Mouse (Mus musculus): ENCODE measurements at regions not wholly inside any gene's neighbourhood (a gene's known extent, or its start where the extent isn't known, plus 50 kb on each side); places are given as distances from the start of the nearest gene placed in this dataset.

DNA sequence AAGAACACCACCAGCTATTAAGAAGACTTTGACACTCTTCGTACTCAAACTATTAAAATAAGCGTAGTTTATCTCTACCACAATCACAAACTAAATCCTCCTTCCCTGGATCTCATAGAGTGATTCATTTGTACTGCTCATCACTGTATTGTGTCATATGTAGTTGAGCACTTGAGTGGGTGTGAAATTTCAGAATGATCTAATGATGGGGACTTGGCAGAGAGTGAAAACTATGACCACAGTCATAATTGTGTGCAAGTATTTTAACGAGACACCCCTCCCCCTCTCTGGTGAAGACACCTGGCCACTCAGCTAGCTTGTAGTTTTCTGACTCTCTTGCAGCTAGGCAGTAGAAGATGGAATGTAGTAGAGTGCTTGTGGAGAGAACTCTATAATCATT lies 80.2 kb upstream of the Cxcr4 start:
- WGBS, result 89% methylated on average over 3 of the region's 3 CpGs
- Histone ChIP-seq H3K4me2 (replicated peaks) (no peak overlapping the region), H3K27ac (no peak overlapping the region), H3K9ac (no peak overlapping the region), H3K4me3 (replicated peaks; ENCODE audit: low read length) (no peak overlapping the region), H3K9me3 (ENCODE audit: control insufficient read depth, low read length) (no peaks in the 10 kb centered on the region), H3K4me1 (replicated peaks; ENCODE audit: control insufficient read depth, insufficient read depth, low read length) (peaks cover 12% of the 10 kb centered on the region; the same call in 1 of the 2 replicates), H3K27me3 (ENCODE audit: control insufficient read depth, insufficient read depth, low read length) (no peaks in the 10 kb centered on the region), H3K36me3 (replicated peaks; ENCODE audit: control insufficient read depth, insufficient read depth) (no peaks in the 10 kb centered on the region)
- ATAC-seq (ENCODE audit: low FRiP score) (no peak), DNase-seq (ENCODE audit: low spot score) (no peak)

DNA sequence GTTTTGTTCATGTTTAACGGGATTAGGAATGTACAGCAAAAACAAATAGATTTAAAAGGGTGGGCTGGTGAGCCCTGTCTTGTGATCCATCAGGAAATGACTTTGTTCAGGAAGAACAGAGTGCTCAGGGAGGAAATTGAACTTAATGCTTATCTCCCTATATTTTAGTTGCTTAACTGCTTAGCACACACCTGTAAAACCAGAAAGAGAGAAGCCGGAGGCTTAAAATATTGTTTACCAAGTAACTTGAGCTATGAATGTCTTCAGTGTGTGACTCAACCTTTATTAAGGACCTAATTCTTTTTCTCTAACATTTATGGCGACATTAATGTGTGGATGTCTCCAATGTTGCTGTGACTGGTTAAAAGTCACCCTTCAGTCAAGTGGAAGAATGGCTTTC lies 79.4 kb upstream of the Cxcr4 start:
- H3K4me3 ChIP-seq (replicated peaks; ENCODE audit: low read length), result no peak overlapping the region
- ATAC-seq (ENCODE audit: low FRiP score) (no peak), DNase-seq (ENCODE audit: low spot score) (no peak)
- H3K27me3 ChIP-seq (ENCODE audit: control insufficient read depth, insufficient read depth, low read length), result no peaks in the 10 kb centered on the region
- no peak overlapping the region for H3K27ac ChIP-seq
- 91% methylated on average over 3 of the region's 3 CpGs for WGBS
- H3K9ac ChIP-seq, result no peak overlapping the region
- H3K9me3 ChIP-seq (ENCODE audit: control insufficient read depth, low read length), result no peaks in the 10 kb centered on the region
- peaks cover 12% of the 10 kb centered on the region; the same call in 1 of the 2 replicates for H3K4me1 ChIP-seq (replicated peaks; ENCODE audit: control insufficient read depth, insufficient read depth, low read length)
- H3K36me3 ChIP-seq (replicated peaks; ENCODE audit: control insufficient read depth, insufficient read depth), result no peaks in the 10 kb centered on the region
- H3K4me2 ChIP-seq (replicated peaks), result no peak overlapping the region

DNA sequence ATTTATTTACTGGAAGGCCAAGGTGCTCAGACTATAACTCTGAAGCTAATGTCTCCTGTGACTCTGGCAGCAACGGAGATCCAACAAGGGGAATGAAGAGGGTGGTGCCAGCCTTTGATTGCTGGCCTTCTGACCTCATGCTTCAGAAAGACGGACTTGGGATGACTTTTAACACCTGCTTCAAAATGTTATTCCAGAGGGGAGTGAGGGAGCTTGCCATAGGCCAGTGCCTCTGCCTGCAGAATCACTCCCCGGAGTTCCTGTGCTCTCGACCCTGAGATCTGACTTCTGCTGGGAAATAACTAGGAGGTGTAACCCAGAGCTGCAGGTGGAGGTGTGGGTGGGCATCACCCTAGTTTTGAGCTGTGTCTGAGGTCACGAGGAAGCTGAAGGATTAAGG lies 78.9 kb upstream of the Cxcr4 start:
- H3K9ac ChIP-seq, result no peak overlapping the region
- peaks cover 12% of the 10 kb centered on the region; the same call in 1 of the 2 replicates for H3K4me1 ChIP-seq (replicated peaks; ENCODE audit: control insufficient read depth, insufficient read depth, low read length)
- no peak for ATAC-seq (ENCODE audit: low FRiP score)
- no peaks in the 10 kb centered on the region for H3K27me3 ChIP-seq (ENCODE audit: control insufficient read depth, insufficient read depth, low read length)
- no peak overlapping the region for H3K27ac ChIP-seq
- 74% methylated on average over 5 of the region's 5 CpGs for WGBS
- H3K9me3 ChIP-seq (ENCODE audit: control insufficient read depth, low read length), result 0 out of 2 replicates have a peak, but pooled peaks cover 3% of the 10 kb centered on the region
- no peak overlapping the region for H3K4me3 ChIP-seq (replicated peaks; ENCODE audit: low read length)
- no peak overlapping the region for H3K4me2 ChIP-seq (replicated peaks)
- no peak for DNase-seq (ENCODE audit: low spot score)
- H3K36me3 ChIP-seq (replicated peaks; ENCODE audit: control insufficient read depth, insufficient read depth), result no peaks in the 10 kb centered on the region

DNA sequence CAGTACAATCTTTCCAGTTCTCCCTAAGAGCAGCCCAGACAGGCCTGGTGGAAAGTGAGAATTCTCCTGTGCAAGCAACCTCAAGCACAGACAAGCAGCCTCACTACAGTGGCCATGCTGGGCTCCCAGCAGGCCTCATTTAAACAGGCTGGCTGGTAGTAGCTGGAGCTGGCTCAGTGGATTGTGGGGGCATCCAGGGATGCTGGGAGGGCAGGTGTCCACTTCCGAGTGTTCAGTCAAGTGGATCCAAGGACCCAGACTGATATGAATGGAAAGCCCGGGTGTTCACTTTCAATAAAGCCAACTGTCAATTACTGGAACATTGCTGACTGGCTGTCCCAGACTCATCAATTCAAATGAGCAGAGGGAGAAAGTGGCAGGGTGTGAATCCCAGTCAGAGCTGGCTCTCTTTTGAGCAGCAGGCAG lies 77.2 kb upstream of the Cxcr4 start:
- Histone ChIP-seq H3K4me1 (replicated peaks; ENCODE audit: control insufficient read depth, insufficient read depth, low read length) (peaks cover 12% of the 10 kb centered on the region; the same call in 1 of the 2 replicates), H3K27ac (peak overlapping the region; percentile 49; the same call in 1 of the 2 replicates), H3K4me2 (replicated peaks) (no peak overlapping the region), H3K9ac (no peak overlapping the region), H3K4me3 (replicated peaks; ENCODE audit: low read length) (no peak overlapping the region), H3K9me3 (ENCODE audit: control insufficient read depth, low read length) (0 out of 2 replicates have a peak, but pooled peaks cover 3% of the 10 kb centered on the region), H3K27me3 (ENCODE audit: control insufficient read depth, insufficient read depth, low read length) (no peaks in the 10 kb centered on the region), H3K36me3 (replicated peaks; ENCODE audit: control insufficient read depth, insufficient read depth) (no peaks in the 10 kb centered on the region)
- 7% methylated on average over 2 of the region's 2 CpGs for WGBS
- ATAC-seq (ENCODE audit: low FRiP score) (peak; percentile 46; the same call in 1 of the 2 replicates), DNase-seq (ENCODE audit: low spot score) (no peak)

DNA sequence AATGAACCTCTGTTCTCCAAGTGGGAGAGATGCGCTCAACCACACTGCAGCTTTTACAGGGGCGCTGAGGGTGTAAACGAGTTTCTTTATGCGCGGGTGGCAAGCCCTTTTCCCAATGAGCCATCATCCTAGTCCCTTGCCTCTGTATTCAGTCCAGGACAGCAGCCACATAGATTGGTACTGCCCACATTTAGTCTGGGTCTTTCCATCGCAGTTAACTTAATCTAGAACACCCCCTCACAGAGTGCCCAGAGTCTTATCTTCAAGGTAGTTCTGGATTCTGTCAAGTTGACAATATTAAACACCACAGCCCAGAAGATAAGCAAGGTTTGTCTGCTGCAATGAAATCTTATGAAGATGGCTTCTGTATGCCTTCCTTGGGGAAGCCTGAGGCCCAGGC lies 76.6 kb upstream of the Cxcr4 start:
- no peak overlapping the region for H3K4me2 ChIP-seq (replicated peaks)
- WGBS, result 73% methylated on average over 6 of the region's 6 CpGs
- H3K9ac ChIP-seq, result no peak overlapping the region
- no peak for ATAC-seq (ENCODE audit: low FRiP score)
- H3K9me3 ChIP-seq (ENCODE audit: control insufficient read depth, low read length), result 0 out of 2 replicates have a peak, but pooled peaks cover 3% of the 10 kb centered on the region
- peak overlapping the region; percentile 49; the same call in 1 of the 2 replicates for H3K27ac ChIP-seq
- no peak overlapping the region for H3K4me3 ChIP-seq (replicated peaks; ENCODE audit: low read length)
- H3K27me3 ChIP-seq (ENCODE audit: control insufficient read depth, insufficient read depth, low read length), result no peaks in the 10 kb centered on the region
- H3K36me3 ChIP-seq (replicated peaks; ENCODE audit: control insufficient read depth, insufficient read depth), result no peaks in the 10 kb centered on the region
- DNase-seq (ENCODE audit: low spot score), result no peak
- H3K4me1 ChIP-seq (replicated peaks; ENCODE audit: control insufficient read depth, insufficient read depth, low read length), result peaks cover 12% of the 10 kb centered on the region; the same call in 1 of the 2 replicates

DNA sequence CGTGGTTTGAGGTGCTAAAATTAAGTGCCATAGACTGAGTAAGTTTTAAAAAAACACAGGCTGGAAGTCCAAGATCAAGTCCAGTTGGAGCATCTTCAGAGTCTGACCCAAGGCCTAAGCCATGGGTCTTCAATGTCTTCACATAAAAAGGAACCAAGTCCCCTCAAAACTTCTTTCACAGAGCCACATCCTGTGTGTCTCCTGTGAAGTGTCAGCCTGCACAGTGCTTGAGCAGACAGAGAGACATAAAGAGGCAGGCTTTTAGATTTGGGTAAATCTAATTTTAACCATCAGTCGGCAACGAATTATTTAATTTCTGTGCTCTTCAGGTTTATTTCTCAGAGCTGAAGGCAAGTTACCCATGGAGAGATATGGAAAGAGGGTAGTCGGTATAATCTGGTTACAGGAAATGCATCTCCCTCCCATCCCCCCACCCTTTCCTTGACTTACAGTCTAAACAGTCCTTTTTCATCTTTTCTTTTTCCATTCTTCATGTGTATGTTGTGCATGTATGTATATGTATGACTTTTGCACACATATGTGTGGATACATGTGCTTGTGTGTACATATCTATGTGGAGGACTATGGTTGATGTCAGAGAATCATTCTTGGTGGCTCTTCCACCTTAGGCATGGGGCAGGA lies 75.1 kb upstream of the Cxcr4 start:
- no peak for ATAC-seq (ENCODE audit: low FRiP score)
- Histone ChIP-seq H3K4me2 (replicated peaks) (no peak overlapping the region), H3K9ac (no peak overlapping the region), H3K9me3 (ENCODE audit: control insufficient read depth, low read length) (0 out of 2 replicates have a peak, but pooled peaks cover 3% of the 10 kb centered on the region), H3K4me1 (replicated peaks; ENCODE audit: control insufficient read depth, insufficient read depth, low read length) (peaks cover 12% of the 10 kb centered on the region; the same call in 1 of the 2 replicates), H3K36me3 (replicated peaks; ENCODE audit: control insufficient read depth, insufficient read depth) (no peaks in the 10 kb centered on the region), H3K27ac (no peak overlapping the region), H3K4me3 (replicated peaks; ENCODE audit: low read length) (no peak overlapping the region), H3K27me3 (ENCODE audit: control insufficient read depth, insufficient read depth, low read length) (no peaks in the 10 kb centered on the region)
- no peak for DNase-seq (ENCODE audit: low spot score)
- WGBS, result 85% methylated on average over 4 of the region's 4 CpGs

DNA sequence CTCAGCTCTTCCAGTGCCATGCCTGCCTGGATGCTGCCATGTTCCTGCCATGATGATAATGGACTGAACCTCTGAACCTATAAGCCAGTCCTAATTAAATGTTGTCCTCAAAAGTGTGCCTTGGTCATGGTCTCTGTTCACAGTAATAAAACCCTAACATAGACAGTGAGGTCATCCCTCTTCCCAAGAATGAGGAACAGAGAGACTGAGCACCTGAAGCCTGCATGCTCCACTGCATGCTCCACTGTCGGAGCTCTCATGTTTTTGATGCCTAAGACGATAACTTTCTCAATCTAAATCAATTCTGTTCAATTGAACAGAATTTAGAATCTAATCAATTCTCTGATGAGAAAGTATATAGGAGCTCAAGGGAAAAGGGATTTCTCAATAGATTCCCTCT lies 71.1 kb upstream of the Cxcr4 start:
- H3K4me3 ChIP-seq (replicated peaks; ENCODE audit: low read length), result no peak overlapping the region
- 95% methylated on average over 2 of the region's 2 CpGs for WGBS
- no peaks in the 10 kb centered on the region for H3K36me3 ChIP-seq (replicated peaks; ENCODE audit: control insufficient read depth, insufficient read depth)
- H3K9me3 ChIP-seq (ENCODE audit: control insufficient read depth, low read length), result 0 out of 2 replicates have a peak, but pooled peaks cover 3% of the 10 kb centered on the region
- DNase-seq (ENCODE audit: low spot score) (no peak), ATAC-seq (ENCODE audit: low FRiP score) (no peak)
- no peaks in the 10 kb centered on the region for H3K27me3 ChIP-seq (ENCODE audit: control insufficient read depth, insufficient read depth, low read length)
- H3K27ac ChIP-seq, result no peak overlapping the region
- no peak overlapping the region for H3K4me2 ChIP-seq (replicated peaks)
- no peaks in the 10 kb centered on the region for H3K4me1 ChIP-seq (replicated peaks; ENCODE audit: control insufficient read depth, insufficient read depth, low read length)
- no peak overlapping the region for H3K9ac ChIP-seq

DNA sequence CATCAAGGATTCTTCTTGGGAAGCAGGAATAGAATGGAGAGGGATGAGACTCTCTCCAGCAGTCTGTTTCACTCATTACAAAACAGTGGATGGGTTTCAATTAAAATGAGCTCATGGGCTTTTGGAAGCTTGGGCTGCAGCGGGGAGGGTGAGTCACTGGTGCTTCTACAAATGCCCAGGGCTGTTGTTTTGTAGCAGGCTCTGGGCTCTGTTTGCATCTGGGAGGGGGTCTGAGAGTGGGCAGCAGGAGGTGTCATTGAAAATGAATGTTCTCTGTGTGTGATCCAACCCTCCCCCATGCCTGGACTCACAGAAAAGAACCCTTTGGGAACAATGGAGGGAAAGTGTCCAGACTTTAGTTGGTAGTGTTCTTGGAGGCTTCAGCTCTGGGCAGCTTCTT lies 67.8 kb upstream of the Cxcr4 start:
- H3K4me1 ChIP-seq (replicated peaks; ENCODE audit: control insufficient read depth, insufficient read depth, low read length), result no peaks in the 10 kb centered on the region
- ATAC-seq (ENCODE audit: low FRiP score), result peak; percentile 31; the same call in 1 of the 2 replicates
- H3K4me3 ChIP-seq (replicated peaks; ENCODE audit: low read length), result no peak overlapping the region
- H3K9me3 ChIP-seq (ENCODE audit: control insufficient read depth, low read length), result no peaks in the 10 kb centered on the region
- H3K27ac ChIP-seq, result no peak overlapping the region
- no peaks in the 10 kb centered on the region for H3K36me3 ChIP-seq (replicated peaks; ENCODE audit: control insufficient read depth, insufficient read depth)
- no peak overlapping the region for H3K4me2 ChIP-seq (replicated peaks)
- 9% methylated on average over 1 of the region's 1 CpGs for WGBS
- H3K27me3 ChIP-seq (ENCODE audit: control insufficient read depth, insufficient read depth, low read length), result no peaks in the 10 kb centered on the region
- no peak overlapping the region for H3K9ac ChIP-seq
- DNase-seq (ENCODE audit: low spot score), result no peak

DNA sequence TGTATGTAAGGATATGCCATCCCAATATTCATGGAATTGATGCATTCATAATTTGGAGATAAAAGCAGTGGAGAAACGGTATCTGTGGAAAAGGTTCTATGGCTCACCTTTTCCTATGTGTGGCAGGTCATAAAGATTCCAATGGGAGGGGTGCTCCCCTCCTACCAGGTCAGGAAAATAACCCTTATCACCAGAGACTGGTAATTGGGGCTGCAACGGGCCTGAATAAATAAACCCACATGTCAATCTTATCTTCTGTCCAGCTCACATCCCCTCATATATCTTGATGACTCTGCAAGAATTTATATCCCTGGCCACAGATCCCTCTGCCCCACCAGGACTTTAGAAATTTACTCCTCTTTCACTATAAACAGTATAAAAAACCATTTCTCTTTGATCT lies 66.7 kb upstream of the Cxcr4 start:
- no peak overlapping the region for H3K27ac ChIP-seq
- H3K9ac ChIP-seq, result no peak overlapping the region
- ATAC-seq (ENCODE audit: low FRiP score) (no peak), DNase-seq (ENCODE audit: low spot score) (no peak)
- no peaks in the 10 kb centered on the region for H3K4me1 ChIP-seq (replicated peaks; ENCODE audit: control insufficient read depth, insufficient read depth, low read length)
- H3K36me3 ChIP-seq (replicated peaks; ENCODE audit: control insufficient read depth, insufficient read depth), result no peaks in the 10 kb centered on the region
- no peak overlapping the region for H3K4me3 ChIP-seq (replicated peaks; ENCODE audit: low read length)
- WGBS, result 67% methylated on average over 2 of the region's 2 CpGs
- no peak overlapping the region for H3K4me2 ChIP-seq (replicated peaks)
- no peaks in the 10 kb centered on the region for H3K9me3 ChIP-seq (ENCODE audit: control insufficient read depth, low read length)
- no peaks in the 10 kb centered on the region for H3K27me3 ChIP-seq (ENCODE audit: control insufficient read depth, insufficient read depth, low read length)

All from hindbrain, embryonic 14.5 days (tissue).